Mouse (Mus musculus): ENCODE results near the gene Adam10.

DNA sequence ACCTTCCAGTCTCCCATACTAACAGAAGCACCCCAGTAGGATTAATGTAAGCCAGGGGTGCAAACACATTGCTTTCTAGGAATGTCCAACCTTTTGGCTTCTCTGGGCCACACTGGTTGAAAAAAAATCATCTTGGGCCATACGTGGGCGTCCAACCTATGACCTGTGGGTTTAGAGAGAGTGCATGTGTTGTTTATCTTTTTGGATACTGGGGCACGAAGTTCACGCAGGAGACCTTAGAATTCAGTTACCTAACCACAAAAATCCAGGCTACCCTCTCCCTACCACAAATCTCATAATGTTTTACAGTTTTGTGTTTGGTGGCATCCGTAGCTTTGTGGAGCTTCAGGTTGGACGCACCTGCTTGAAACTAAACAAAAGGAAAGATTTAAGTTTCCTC is 149.1 kb downstream of the Adam10 start:
- TF ChIP-seq CTCF (IDR thresholded peaks at IDR 0.05; ENCODE audit: extremely low read depth, insufficient read length, insufficient replicate concordance, low read depth, low read length) (no peak), POLR2A (IDR thresholded peaks at IDR 0.05; ENCODE audit: low read depth, low read length) (no peak)
